Mouse (Mus musculus): ENCODE results near the gene Zfp978.
"Not testable (repeated sequence)": the region's sequence is repeated elsewhere in the genome, so short reads cannot be mapped to it uniquely, and the experiment has no call there.

- not testable (repeated sequence) for TF ChIP-seq POLR2A (IDR thresholded peaks at IDR 0.05; ENCODE audit: control insufficient read depth, low read depth, low read length); CTCF (IDR thresholded peaks at IDR 0.05; ENCODE audit: control insufficient read depth, insufficient read depth, insufficient replicate concordance, low read depth, low read length)
Observed at GRCm38 (mm10) chr4:147338706-147339105, 22.4 kb upstream of the Zfp978 start.
